Mouse (Mus musculus): ENCODE data around the gene Iqcn. TPM values are rescaled to one million over a fixed set of nuclear protein-coding genes. Genes with fewer than 3 reads are reported as not detected.

Iqcn gene
- polyA plus RNA-seq (2015; fragmentation: Nextera tagmentation; extraction: Ambion mirVana) = 0.07 TPM in 1 of 2 replicates, not detected in the other

DNA sequence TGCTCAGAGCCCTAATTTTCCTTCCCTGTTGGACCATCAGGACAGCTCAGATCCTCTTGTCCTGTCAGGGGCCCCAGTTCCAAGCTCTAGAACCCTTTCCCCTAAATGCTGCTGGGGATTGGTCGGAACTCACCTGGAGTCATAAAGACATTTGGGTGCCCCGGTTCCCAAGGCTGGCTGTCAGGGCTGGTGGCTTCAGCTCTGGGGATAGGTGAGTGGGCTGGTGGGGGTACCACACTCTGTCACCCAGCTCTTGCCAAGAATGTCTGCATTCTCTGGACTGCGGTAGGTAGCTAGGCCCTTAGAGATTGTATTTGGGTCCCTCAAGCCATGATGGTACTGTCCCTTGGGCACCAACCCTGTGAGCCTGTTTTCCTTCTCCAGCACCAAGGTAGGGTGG, at the start of gene Iqcn:
TSS of gene Iqcn (plus strand) at position 171 of the 400 bp plus-strand sequence.
- H3K4me1 ChIP-seq = peaks cover 21% of the 10 kb centered on the region
- peaks cover 23% of the 10 kb centered on the region for H3K36me3 ChIP-seq
- no peaks in the 10 kb centered on the region for H3K27me3 ChIP-seq
- H3K9ac ChIP-seq = peak within 1 kb of the TSS; percentile 49; the same call in 1 of the 2 replicates
- no peak for ATAC-seq (ENCODE audit: insufficient number of reproducible peaks, insufficient read depth, low FRiP score, low TSS enrichment, low read depth)
- H3K4me3 ChIP-seq = no peak within 1 kb of the TSS
- H3K9me3 ChIP-seq = no peaks in the 10 kb centered on the region
- H3K27ac ChIP-seq = no peak within 1 kb of the TSS; the same call in 1 of the 2 replicates
- peak within 1 kb of the TSS; percentile 7; the same call in 1 of the 2 replicates for H3K4me2 ChIP-seq
- 92% methylated on average over 3 of the region's 3 CpGs for WGBS

DNA sequence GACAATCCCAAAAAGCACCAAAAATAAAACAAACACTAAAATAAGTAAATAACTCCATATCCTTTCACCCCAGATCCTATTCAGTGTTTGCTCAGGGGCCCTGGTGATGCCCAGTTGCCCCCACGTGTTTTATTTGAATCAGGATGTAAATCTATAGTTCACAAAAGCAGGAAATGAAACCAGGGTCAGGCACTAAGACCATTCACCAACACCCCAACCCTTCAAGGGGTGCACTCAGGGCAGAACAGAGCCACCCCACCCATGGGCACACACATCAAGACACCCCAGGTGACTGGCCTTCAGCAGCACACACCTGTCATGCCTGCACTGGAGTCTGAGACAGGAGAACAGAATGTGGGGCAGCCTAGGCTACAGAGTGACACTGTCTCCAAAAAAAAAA, 49.1 kb upstream of the Iqcn start:
- 71% methylated on average over 1 of the region's 1 CpGs for WGBS
- H3K9ac ChIP-seq = no peak overlapping the region
- no peak overlapping the region for H3K27ac ChIP-seq
- peaks cover 75% of the 10 kb centered on the region for H3K36me3 ChIP-seq
- ATAC-seq (ENCODE audit: insufficient number of reproducible peaks, insufficient read depth, low FRiP score, low TSS enrichment, low read depth) = no peak
- no peak overlapping the region for H3K4me3 ChIP-seq
- no peak overlapping the region for H3K4me2 ChIP-seq
- H3K27me3 ChIP-seq = no peaks in the 10 kb centered on the region
- H3K9me3 ChIP-seq = no peaks in the 10 kb centered on the region
- peaks cover 24% of the 10 kb centered on the region for H3K4me1 ChIP-seq

DNA sequence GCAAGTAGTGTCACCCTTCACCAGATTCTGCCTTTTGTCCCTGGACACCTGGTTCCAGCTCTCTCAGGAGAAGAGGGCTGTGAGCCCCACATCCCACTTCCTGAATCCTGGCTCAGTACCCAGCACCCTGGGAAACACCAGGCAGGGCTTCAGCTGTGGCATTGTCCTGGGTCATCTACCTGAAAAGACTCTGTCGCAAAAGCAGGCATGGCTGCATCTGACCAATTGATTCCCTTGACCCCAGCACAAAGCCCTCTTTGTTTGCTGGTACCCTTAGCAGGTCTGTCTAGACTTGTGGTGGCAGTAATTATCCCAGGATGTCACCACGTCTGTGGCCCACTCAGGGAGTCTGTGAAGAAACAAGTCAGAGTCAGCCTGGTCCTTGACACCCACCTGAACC, 47.8 kb upstream of the Iqcn start:
- H3K36me3 ChIP-seq = peaks cover 63% of the 10 kb centered on the region
- H3K27ac ChIP-seq = no peak overlapping the region
- H3K4me1 ChIP-seq = peaks cover 24% of the 10 kb centered on the region
- no peak overlapping the region for H3K4me3 ChIP-seq
- ATAC-seq (ENCODE audit: insufficient number of reproducible peaks, insufficient read depth, low FRiP score, low TSS enrichment, low read depth) = no peak
- H3K9me3 ChIP-seq = no peaks in the 10 kb centered on the region
- WGBS = 17% methylated on average over 2 of the region's 2 CpGs
- no peaks in the 10 kb centered on the region for H3K27me3 ChIP-seq
- H3K4me2 ChIP-seq = no peak overlapping the region
- no peak overlapping the region for H3K9ac ChIP-seq

DNA sequence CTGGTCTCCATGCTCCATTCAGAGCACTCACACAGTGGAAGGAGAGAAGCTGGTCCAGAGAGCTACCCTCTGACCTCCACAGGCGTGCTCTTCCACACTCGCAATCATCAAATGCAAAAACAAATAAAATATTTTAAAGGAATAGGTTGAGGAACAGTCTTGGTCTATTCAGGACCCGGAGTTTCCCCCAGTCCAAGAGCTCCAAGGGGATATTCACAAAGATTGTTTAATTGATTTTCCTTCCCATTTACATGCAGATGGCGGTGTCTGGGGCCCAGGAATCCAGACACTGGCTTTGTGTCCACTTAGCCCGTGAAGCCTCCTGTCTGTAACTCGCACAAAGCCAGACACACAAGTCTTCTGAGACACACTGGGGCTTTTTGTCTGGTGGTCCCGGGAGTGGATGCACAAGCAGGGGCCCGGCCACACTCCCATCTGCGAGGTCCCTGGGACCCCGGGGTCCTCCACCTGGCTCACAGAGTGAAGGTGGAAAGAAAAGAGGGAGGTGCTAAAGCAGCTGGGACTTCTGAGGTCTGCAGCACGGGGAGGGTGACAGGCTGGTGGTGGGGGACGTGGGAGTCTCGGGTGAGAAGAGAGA, 47.0 kb upstream of the Iqcn start:
- Histone ChIP-seq H3K9ac (no peak overlapping the region), H3K4me1 (peaks cover 27% of the 10 kb centered on the region), H3K4me2 (no peak overlapping the region), H3K36me3 (peaks cover 54% of the 10 kb centered on the region), H3K27ac (no peak overlapping the region), H3K27me3 (no peaks in the 10 kb centered on the region), H3K4me3 (no peak overlapping the region), H3K9me3 (no peaks in the 10 kb centered on the region)
- WGBS = 59% methylated on average over 13 of the region's 13 CpGs
- ATAC-seq (ENCODE audit: insufficient number of reproducible peaks, insufficient read depth, low FRiP score, low TSS enrichment, low read depth) = no peak

DNA sequence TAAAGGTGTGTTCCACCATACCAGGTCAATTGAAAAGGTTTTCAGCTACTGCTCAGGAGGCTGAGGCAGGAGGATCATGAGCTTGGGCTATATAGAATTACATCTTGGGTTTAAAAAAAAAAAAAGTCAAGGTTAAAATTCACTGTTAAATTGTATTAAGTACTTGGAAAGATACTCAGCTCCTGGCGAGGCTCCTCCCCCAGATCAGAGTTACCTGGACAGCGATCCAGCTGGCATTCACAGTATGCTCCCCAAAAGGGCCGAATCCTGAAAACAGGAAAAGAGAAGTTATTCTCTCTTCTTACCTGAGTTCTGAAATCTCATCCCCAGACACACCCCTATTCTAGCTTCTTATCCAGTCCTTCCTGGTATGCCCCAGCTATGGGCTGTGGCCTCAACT, 46.0 kb upstream of the Iqcn start:
- H3K27me3 ChIP-seq = no peaks in the 10 kb centered on the region
- H3K36me3 ChIP-seq = peaks cover 45% of the 10 kb centered on the region
- peaks cover 27% of the 10 kb centered on the region for H3K4me1 ChIP-seq
- no peaks in the 10 kb centered on the region for H3K9me3 ChIP-seq
- 94% methylated on average over 3 of the region's 3 CpGs for WGBS
- H3K27ac ChIP-seq = no peak overlapping the region
- 0 out of 2 replicates have a peak overlapping the region, but pooled peaks have one; percentile 88 for H3K9ac ChIP-seq
- H3K4me3 ChIP-seq = no peak overlapping the region
- no peak for ATAC-seq (ENCODE audit: insufficient number of reproducible peaks, insufficient read depth, low FRiP score, low TSS enrichment, low read depth)
- H3K4me2 ChIP-seq = no peak overlapping the region

DNA sequence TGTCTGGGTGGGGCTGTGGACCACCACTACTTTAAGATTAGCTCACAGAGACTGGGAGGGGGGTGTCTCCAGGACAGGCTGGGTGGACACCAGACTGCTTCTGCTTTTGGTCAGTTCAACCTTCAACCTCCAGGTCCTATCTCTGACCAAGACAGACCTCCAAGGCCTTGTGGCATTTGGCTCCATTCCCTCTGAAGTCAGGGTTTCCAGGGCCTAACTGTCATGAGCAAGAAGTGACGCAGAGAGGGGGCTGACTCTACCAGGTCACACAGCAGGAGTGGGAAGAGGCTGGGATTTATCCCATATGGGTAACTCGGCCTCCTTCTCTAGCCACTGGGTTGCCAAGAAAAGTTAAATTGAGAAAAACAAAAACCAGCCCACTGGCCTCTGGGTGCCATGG, 45.5 kb upstream of the Iqcn start:
- H3K4me3 ChIP-seq = no peak overlapping the region
- H3K36me3 ChIP-seq = peaks cover 40% of the 10 kb centered on the region
- H3K9ac ChIP-seq = 0 out of 2 replicates have a peak overlapping the region, but pooled peaks have one; percentile 88
- H3K27ac ChIP-seq = no peak overlapping the region
- no peak overlapping the region; the same call in 1 of the 2 replicates for H3K4me2 ChIP-seq
- WGBS = 85% methylated on average over 2 of the region's 2 CpGs
- H3K9me3 ChIP-seq = no peaks in the 10 kb centered on the region
- peaks cover 27% of the 10 kb centered on the region for H3K4me1 ChIP-seq
- ATAC-seq (ENCODE audit: insufficient number of reproducible peaks, insufficient read depth, low FRiP score, low TSS enrichment, low read depth) = no peak
- H3K27me3 ChIP-seq = no peaks in the 10 kb centered on the region

DNA sequence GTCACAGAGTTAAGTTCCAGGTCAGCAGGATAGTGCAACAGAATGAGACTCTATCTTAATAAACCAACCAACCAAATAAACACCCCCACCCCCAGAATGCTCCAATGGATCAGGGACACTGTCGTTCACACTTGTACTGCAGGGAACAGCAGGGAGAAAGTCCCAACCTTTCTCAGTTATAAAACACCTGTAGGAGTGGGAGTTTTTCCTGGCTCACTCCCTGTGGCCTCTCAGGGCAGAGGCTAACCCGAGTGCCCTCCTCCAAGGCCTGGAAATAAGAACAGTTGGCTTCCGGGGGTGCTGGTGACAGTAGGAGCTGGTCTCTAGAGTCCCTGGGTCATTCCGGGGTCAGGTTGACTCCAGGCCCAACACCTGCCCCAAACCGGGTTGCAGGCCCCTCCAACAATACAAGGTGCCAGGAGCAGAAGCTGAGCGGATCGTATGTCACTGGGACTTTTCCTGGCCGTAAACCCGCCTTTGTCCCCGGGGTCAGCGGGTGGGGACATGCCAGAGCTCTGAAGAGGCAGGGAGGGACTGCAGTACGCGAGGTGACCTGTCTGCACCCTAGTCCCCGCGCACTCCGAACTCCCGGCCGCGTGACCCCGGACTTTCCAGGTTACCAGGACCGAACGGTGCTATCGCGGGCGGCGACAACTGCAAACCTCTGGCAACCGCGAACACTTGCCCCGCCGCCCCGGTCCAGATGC, 44.2 kb upstream of the Iqcn start:
- Histone ChIP-seq H3K4me3 (peak overlapping the region; percentile 80), H3K9ac (peak overlapping the region; percentile 88), H3K4me2 (peak overlapping the region; percentile 93), H3K36me3 (peaks cover 37% of the 10 kb centered on the region), H3K27ac (peak overlapping the region; percentile 60), H3K4me1 (peaks cover 27% of the 10 kb centered on the region), H3K9me3 (no peaks in the 10 kb centered on the region), H3K27me3 (no peaks in the 10 kb centered on the region)
- 0 out of 2 replicates have a peak, but pooled peaks have one; percentile 23 for ATAC-seq (ENCODE audit: insufficient number of reproducible peaks, insufficient read depth, low FRiP score, low TSS enrichment, low read depth)
- 1% methylated on average over 31 of the region's 31 CpGs for WGBS

DNA sequence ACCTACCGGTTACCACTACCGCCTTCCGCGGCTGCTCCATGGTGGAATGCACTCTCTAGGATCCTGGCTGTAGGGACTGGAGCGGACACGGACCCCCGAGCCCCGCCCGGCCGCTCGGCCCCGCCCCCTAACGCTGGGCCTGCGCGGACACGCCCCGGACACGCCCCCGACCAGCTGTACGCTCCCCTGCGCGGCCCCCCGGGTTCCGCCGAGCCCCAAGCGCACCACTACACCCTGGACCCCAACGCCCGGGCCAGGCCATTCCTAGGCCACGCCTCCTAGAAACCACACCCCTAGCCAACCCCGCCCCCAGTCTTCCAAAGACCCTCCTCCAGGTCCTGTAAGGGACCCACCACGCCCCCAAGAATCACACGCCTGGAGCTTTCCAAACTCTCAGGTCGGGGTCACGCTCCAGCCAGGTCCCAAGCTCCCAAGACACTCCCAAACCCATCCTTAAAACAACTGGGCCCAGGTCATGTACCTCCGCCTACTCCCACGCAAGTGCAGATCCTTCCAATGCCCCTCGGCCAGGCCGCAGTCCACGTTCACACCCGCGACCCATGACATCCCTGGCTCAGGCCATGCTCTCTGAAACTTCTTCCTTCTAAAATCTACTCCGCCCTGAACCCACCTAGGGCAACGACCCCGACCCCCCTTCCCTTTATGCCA, 43.5 kb upstream of the Iqcn start:
- Histone ChIP-seq H3K9me3 (no peaks in the 10 kb centered on the region), H3K4me2 (peak overlapping the region; percentile 93), H3K27ac (peak overlapping the region; percentile 83), H3K27me3 (no peaks in the 10 kb centered on the region), H3K36me3 (peaks cover 30% of the 10 kb centered on the region), H3K4me3 (peak overlapping the region; percentile 80), H3K9ac (peak overlapping the region; percentile 88), H3K4me1 (peaks cover 27% of the 10 kb centered on the region)
- peak; percentile 97 for ATAC-seq (ENCODE audit: insufficient number of reproducible peaks, insufficient read depth, low FRiP score, low TSS enrichment, low read depth)
- WGBS = 1% methylated on average over 44 of the region's 44 CpGs

DNA sequence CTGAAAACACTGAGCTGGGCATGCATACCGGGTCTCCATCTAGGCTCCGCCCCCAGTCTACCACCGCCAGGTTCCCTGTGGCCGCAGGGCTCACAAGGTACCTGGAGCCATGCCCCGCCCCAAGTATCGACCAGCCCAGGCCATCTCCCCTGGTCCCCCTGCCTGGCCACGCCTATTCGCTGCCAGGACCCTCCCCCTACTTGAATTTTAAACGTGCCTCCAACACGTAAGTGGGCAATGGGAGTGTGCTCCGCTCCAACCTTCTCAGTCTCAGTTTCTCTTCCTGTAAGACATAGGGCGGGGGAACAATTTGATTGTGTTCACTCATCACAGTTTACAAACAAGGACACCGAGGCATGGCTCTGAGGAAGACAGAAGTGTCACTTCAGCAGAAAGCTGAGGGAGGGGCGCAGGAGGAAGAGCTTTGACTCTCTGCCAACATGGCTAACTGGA, 43.0 kb upstream of the Iqcn start, which contains the start of gene Pgpep1:
TSS of gene Pgpep1 (minus strand) at position 116 of the 453 bp plus-strand sequence.
- Histone ChIP-seq H3K9ac (peak within 1 kb of the TSS; percentile 88), H3K4me1 (peaks cover 27% of the 10 kb centered on the region), H3K27ac (peak within 1 kb of the TSS; percentile 83), H3K36me3 (peaks cover 25% of the 10 kb centered on the region), H3K4me3 (peak within 1 kb of the TSS; percentile 80), H3K9me3 (no peaks in the 10 kb centered on the region), H3K4me2 (peak within 1 kb of the TSS; percentile 93), H3K27me3 (no peaks in the 10 kb centered on the region)
- WGBS = 3% methylated on average over 14 of the region's 14 CpGs
- ATAC-seq (ENCODE audit: insufficient number of reproducible peaks, insufficient read depth, low FRiP score, low TSS enrichment, low read depth) = peak; percentile 44

DNA sequence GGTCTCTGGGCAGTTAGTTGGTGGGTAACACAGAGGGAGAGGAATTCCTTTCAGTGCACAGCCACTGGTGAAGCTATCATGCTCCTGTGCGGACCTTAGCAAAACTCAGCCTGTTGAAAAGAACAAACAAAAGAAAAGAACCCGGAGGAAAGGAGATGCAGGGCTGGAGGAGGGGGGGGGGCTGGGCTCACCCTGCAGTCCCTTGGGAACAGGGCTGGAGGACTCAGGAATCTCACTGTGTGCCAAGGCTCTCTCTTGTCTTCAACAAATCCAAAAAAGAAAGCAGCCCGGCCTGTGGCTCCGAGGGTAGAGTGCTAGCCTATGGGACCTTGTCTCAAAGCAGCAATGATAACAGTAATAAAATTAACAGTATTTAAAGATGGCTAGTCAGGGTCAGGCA, 39.6 kb upstream of the Iqcn start:
- ATAC-seq (ENCODE audit: insufficient number of reproducible peaks, insufficient read depth, low FRiP score, low TSS enrichment, low read depth) = no peak
- H3K9ac ChIP-seq = no peak overlapping the region
- H3K9me3 ChIP-seq = no peaks in the 10 kb centered on the region
- H3K27ac ChIP-seq = no peak overlapping the region
- H3K4me3 ChIP-seq = no peak overlapping the region
- no peak overlapping the region for H3K4me2 ChIP-seq
- H3K27me3 ChIP-seq = no peaks in the 10 kb centered on the region
- H3K36me3 ChIP-seq = no peaks in the 10 kb centered on the region
- WGBS = 68% methylated on average over 4 of the region's 4 CpGs
- peaks cover 14% of the 10 kb centered on the region for H3K4me1 ChIP-seq

DNA sequence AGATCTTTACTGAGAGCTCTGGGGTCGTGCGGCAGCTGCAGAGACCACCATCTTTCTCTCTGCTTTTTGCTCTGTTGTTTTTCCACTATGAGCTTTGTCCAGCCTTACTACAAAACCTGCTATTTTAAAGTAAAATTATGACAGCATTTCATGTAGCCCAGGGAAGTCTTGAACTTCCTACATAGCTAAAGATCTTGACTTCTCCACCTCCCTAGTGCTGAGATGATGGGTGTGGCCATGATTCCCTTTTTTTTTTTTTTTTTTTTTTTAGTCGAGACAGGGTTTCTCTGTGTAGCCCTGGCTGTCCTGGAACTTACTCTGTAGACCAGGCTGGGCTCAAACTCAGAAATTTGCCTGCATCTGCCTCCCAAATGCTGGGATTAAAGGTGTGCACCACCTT, 38.6 kb upstream of the Iqcn start:
- Histone ChIP-seq H3K9me3 (no peaks in the 10 kb centered on the region), H3K36me3 (no peaks in the 10 kb centered on the region), H3K27me3 (no peaks in the 10 kb centered on the region), H3K27ac (no peak overlapping the region), H3K4me3 (no peak overlapping the region), H3K4me1 (peaks cover 10% of the 10 kb centered on the region; the same call in 1 of the 2 replicates), H3K9ac (no peak overlapping the region), H3K4me2 (no peak overlapping the region)
- ATAC-seq (ENCODE audit: insufficient number of reproducible peaks, insufficient read depth, low FRiP score, low TSS enrichment, low read depth) = no peak
- WGBS = 83% methylated on average over 3 of the region's 3 CpGs
